Comparison of ENCODE assay signal across 8 mouse cellular contexts in the genomic region with DNA sequence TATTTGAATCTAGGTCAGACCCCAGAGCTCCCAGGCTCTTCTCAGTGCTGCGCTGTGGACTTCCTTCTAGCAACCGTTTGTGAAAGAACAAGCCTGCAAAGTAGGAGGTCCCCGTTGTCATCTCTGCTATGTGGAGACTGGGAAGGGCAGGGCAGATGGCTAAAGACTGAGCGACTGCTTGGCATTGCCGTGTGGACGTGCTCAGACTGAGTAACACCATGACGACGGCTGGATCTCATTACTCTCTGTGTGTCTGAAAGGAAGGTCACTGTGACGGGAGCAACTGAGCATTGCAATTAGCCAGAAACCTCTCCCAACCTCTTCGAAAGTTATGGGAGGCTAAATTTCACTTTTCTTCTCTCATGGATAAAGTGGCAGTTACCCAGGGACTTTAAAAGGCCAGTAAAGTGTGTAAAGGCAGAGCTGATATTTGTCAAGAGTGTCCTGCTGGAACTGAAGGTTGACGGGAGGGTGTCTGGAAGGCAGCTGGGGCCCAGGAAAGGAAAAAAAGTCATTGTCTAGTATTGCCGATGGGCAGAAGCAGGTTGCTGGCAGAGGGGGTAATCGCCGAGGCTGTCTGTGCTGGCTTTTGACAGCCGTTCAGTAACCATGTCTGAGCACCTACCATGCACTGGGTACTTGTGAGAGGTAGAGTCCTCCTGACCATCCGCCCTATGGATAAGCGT. TPM values are rescaled to one million over a fixed set of nuclear protein-coding genes. Genes with fewer than 3 reads are reported as not detected.
A peak's percentile ranks its signal among the peaks of the same experiment; 100 is the strongest.
DNase-seq lines count a peak whose midpoint lies in the region; ATAC-seq and TF ChIP-seq lines count a peak whose summit lies in the region.

No protein-coding gene starts in this region.

- H3K9me3 ChIP-seq in heart, embryonic 12.5 days (replicated peaks) = peaks cover 4% of the 10 kb centered on the region
- no peaks in the 10 kb centered on the region for H3K9me3 ChIP-seq in limb, embryonic 13.5 days
- H3K9me3 ChIP-seq in stomach, embryonic 16.5 days (replicated peaks; ENCODE audit: control insufficient read depth, low read length) = no peaks in the 10 kb centered on the region
- H3K9me3 ChIP-seq in liver, postnatal 0 days (ENCODE audit: low read length) = no peaks in the 10 kb centered on the region

- H3K9ac ChIP-seq in heart, embryonic 12.5 days = no peak overlapping the region
- no peak overlapping the region for H3K9ac ChIP-seq in limb, embryonic 13.5 days
- no peak overlapping the region for H3K9ac ChIP-seq in stomach, embryonic 16.5 days (ENCODE audit: low read length)
- no peak overlapping the region for H3K9ac ChIP-seq in liver, postnatal 0 days (replicated peaks)

- no peak overlapping the region; the same call in 1 of the 2 replicates for H3K27ac ChIP-seq in heart, embryonic 12.5 days (ENCODE audit: poor library complexity, severe bottlenecking)
- H3K27ac ChIP-seq in limb, embryonic 13.5 days = no peak overlapping the region
- H3K27ac ChIP-seq in stomach, embryonic 16.5 days (ENCODE audit: low read length) = no peak overlapping the region
- H3K27ac ChIP-seq in liver, postnatal 0 days (ENCODE audit: low read depth) = no peak overlapping the region

- no peak overlapping the region for H3K4me2 ChIP-seq in heart, embryonic 12.5 days
- H3K4me2 ChIP-seq in limb, embryonic 13.5 days (replicated peaks) = 0 out of 2 replicates have a peak overlapping the region, but pooled peaks have one; percentile 21
- H3K4me2 ChIP-seq in stomach, embryonic 16.5 days (ENCODE audit: low read depth, low read length) = no peak overlapping the region
- H3K4me2 ChIP-seq in liver, postnatal 0 days (ENCODE audit: low read depth, low read length) = no peak overlapping the region

- peaks cover 11% of the 10 kb centered on the region; the same call in 1 of the 2 replicates for H3K4me1 ChIP-seq in heart, embryonic 12.5 days (replicated peaks)
- peaks cover 6% of the 10 kb centered on the region for H3K4me1 ChIP-seq in limb, embryonic 13.5 days
- H3K4me1 ChIP-seq in stomach, embryonic 16.5 days (ENCODE audit: control insufficient read depth, insufficient read depth, low read length) = no peaks in the 10 kb centered on the region
- H3K4me1 ChIP-seq in liver, postnatal 0 days (ENCODE audit: insufficient read depth) = no peaks in the 10 kb centered on the region

- DNase-seq in heart, adult 11 months = peak; percentile 92
- DNase-seq in cerebellum, adult 9-10 months = peak; percentile 12
- peak; percentile 8 for DNase-seq in gastrocnemius, postnatal 25 days
- no peak for DNase-seq in liver, postnatal 0 days
- DNase-seq in spleen, postnatal 14 days (ENCODE audit: low spot score in 2 of 2) = no peak

- no peak for ATAC-seq in heart, embryonic 12.5 days (ENCODE audit: insufficient number of reproducible peaks, low FRiP score)
- no peak for ATAC-seq in limb, embryonic 13.5 days (ENCODE audit: low FRiP score, low read depth)
- peak; percentile 68 for ATAC-seq in stomach, embryonic 16.5 days (ENCODE audit: insufficient read depth, low FRiP score)
- ATAC-seq in liver, postnatal 0 days = no peak

- H3K27me3 ChIP-seq in heart, embryonic 12.5 days (replicated peaks) = no peaks in the 10 kb centered on the region
- no peaks in the 10 kb centered on the region for H3K27me3 ChIP-seq in limb, embryonic 13.5 days
- no peaks in the 10 kb centered on the region for H3K27me3 ChIP-seq in stomach, embryonic 16.5 days (ENCODE audit: control insufficient read depth, insufficient read depth, low read length)
- no peaks in the 10 kb centered on the region for H3K27me3 ChIP-seq in liver, postnatal 0 days (ENCODE audit: insufficient read depth, low read length)

- 63% methylated on average over 17 of the region's 17 CpGs for WGBS in heart, embryonic 12.5 days
- 35% methylated on average over 17 of the region's 17 CpGs for WGBS in limb, embryonic 13.5 days
- whole genome bisulfite sequencing in stomach, embryonic 16.5 days = 54% methylated on average over 17 of the region's 17 CpGs
- 77% methylated on average over 17 of the region's 17 CpGs for whole genome bisulfite sequencing in liver, postnatal 0 days (ENCODE audit: insufficient replicate concordance)

- no peak for TF ChIP-seq CTCF in liver, postnatal 0 days (IDR thresholded peaks at IDR 0.05; ENCODE audit: low read depth)

- H3K4me3 ChIP-seq in heart, embryonic 12.5 days = no peak overlapping the region
- H3K4me3 ChIP-seq in limb, embryonic 13.5 days = no peak overlapping the region
- H3K4me3 ChIP-seq in stomach, embryonic 16.5 days (replicated peaks; ENCODE audit: low read length) = no peak overlapping the region
- H3K4me3 ChIP-seq in liver, postnatal 0 days (ENCODE audit: low read depth, low read length) = no peak overlapping the region

- TF ChIP-seq EP300 in liver, postnatal 0 days (IDR thresholded peaks at IDR 0.05; ENCODE audit: low read depth) = no peak

- no peaks in the 10 kb centered on the region for H3K36me3 ChIP-seq in heart, embryonic 12.5 days
- no peaks in the 10 kb centered on the region for H3K36me3 ChIP-seq in limb, embryonic 13.5 days
- no peaks in the 10 kb centered on the region for H3K36me3 ChIP-seq in stomach, embryonic 16.5 days (ENCODE audit: control insufficient read depth, insufficient read depth, low read length)
- H3K36me3 ChIP-seq in liver, postnatal 0 days (replicated peaks; ENCODE audit: insufficient read depth, low read length) = no peaks in the 10 kb centered on the region

RNA-seq across cellular contexts. Expression of gene Kcne4, which starts 36.0 kb away (rescaled TPM):
- 1.4 and 1.5 TPM in 2 replicates for polyA plus RNA-seq in heart, embryonic 12.5 days (2016; fragmentation: Nextera tagmentation; extraction: Ambion mirVana)
- 1 to 10 TPM in 1 of 2 experiments, under 1 TPM in 1; 0.59 to 1.4 TPM for total RNA-seq in gastrocnemius, postnatal 25 days (2021)
- polyA plus RNA-seq in limb, embryonic 13.5 days (2015; fragmentation: Nextera tagmentation; extraction: Ambion mirVana) = 13.2 and 13.5 TPM in 2 replicates
- polyA plus RNA-seq in stomach, embryonic 16.5 days (2015; fragmentation: Nextera tagmentation; extraction: Ambion mirVana) = 11.5 and 13.7 TPM in 2 replicates
- polyA plus RNA-seq in liver, postnatal 0 days (2015; fragmentation: Nextera tagmentation; extraction: Ambion mirVana) = 0.19 and 0.27 TPM in 2 replicates

Comparison
In these comparisons a context has a peak if more than half of its experiments do, and no peak if none do; other contexts are left out.
1. DNase-seq: peak in heart, adult 11 months (single experiment), cerebellum, adult 9-10 months (single experiment) and gastrocnemius, postnatal 25 days (single experiment); none in liver, postnatal 0 days (single experiment) and spleen, postnatal 14 days (0 of 2).